Mouse (Mus musculus) liver, adult 2 months (tissue): ENCODE measurements at regions not wholly inside any gene's neighbourhood (a gene's known extent, or its start where the extent isn't known, plus 50 kb on each side); places are given as distances from the start of the nearest gene placed in this dataset.

Experiments used
- CTCF ChIP-seq: fragments of 200-500 bp; IDR thresholded peaks from 2 replicates; pipeline ENCODE4 v1.5.1; 2011; ENCODE audit warnings: low read depth, low read length, control low read depth
- POLR2A ChIP-seq: fragments of 200-500 bp; IDR thresholded peaks from 2 replicates; pipeline ENCODE4 v1.6.1; 2011; ENCODE audit warnings: low read length, control low read depth; ENCODE audit not compliant: insufficient read depth; ENCODE audit errors: extremely low read depth

DNA sequence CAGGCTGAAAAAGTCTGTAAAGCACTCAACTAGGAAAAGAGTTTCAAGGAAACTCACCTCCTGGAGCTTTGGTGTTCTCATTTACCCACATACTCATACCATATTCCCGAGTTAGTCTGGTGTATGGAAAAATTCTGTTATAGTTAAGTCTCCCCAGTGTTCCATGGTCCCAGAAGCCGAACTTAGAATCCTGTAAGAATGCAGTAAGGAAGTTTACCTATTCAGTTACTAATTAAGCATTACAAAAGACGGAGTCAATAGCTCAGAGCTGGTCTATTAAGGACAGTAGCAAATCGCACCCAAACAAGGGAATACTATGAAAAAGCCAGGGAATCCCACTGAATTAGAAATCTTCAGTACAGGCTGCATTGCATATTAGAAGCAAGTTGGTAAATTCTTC, 688.3 kb downstream of the Rpia start:
- TF ChIP-seq POLR2A (no peak), CTCF (no peak)
